Mouse (Mus musculus): ENCODE measurements around the gene Trim32.
A peak's percentile ranks its signal among the peaks of the same experiment; 100 is the strongest.

Gene Trim32

DNA sequence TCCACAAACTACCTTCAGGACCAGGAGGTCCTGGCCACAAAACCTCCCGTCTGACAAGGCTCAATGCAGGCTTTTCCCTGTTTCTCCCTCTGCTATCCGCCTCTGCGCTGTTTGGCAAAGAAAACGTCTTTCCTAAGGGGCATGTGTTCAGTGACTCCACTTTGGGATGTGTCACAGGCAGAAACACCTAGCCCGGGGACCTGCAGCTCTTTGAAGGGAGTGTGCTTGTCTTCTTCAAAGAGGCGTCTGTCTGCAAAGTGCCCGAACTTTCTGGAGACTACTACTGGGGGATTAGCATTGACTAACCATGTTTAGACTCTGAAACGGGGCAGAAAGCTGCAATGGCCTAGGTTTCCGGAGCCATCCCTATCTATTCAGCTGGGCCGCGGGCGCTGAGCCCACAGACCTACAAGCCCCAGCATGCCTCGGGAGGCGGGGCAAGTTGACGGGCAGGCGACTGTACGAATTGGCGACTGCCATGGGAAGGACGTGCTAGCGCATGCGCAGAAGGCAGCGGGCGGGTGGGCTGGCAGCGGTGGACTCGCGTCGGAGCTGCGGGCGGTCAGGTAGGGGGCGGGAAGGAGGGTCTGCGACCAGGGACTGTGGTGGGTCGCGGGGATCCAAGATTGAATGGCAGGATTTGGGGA is at the start of gene Trim32:
TSS of gene Trim32 (plus strand) at position 483 of the 647 bp plus-strand sequence.
- peak; percentile 99 for DNase-seq

DNA sequence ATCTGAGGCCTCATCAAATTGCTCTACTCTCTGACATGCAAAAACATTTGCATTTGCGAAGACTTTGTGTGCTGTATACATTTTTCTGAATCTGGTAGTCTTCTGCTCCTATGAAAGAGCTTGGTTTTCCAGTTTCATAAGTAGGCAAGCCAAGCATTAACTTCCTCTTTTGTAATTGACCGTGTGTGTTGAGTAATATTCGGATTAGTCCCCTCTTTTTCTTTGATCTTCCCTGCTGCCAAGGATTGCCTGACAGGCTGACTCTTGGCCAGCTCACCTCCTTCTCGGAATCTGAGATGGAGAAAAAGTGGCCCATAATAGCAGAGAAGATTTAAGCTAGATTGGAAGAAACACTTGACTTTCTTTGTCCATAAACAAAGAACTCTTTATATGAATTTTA is 39.3 kb upstream of the Trim32 start:
- no peak for DNase-seq

DNA sequence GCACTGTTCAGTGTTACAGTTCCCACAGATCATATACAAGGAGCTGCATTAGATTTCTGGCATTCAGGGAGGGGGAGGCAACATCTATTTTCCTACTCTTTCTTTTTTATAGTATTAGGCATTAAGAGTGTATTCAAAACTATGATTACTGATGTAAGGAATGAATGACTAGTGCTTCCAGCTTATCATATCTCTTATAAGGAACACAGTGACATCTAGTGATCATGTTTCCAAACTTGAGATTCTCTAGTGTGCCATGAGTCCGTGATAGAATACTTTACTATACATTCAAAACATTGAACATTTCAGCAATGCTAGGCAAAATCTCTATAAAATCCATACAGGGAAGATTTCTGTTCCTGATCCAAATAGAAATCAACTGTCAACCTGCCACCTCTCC is 24.5 kb upstream of the Trim32 start:
- no peak for DNase-seq

DNA sequence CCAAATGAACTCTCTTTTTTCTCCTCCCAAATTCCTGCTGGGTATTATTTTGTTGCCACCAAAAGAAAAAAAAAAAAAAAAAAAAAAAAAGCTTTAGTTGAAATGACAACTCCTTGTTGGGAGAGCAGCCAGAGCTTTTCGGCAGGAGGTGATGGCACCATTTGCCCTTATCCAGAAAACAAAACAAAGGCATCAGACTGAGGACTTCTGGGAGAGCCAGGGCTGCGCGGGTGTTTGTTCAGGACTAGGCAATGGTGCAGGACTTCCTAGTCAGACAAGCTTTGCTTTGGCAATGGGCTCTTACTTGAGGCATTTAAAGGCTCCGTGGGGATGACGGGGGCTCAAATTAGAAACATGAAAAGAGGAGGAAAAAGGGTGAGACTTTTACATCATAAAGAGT is 17.8 kb upstream of the Trim32 start:
- no peak for DNase-seq

DNA sequence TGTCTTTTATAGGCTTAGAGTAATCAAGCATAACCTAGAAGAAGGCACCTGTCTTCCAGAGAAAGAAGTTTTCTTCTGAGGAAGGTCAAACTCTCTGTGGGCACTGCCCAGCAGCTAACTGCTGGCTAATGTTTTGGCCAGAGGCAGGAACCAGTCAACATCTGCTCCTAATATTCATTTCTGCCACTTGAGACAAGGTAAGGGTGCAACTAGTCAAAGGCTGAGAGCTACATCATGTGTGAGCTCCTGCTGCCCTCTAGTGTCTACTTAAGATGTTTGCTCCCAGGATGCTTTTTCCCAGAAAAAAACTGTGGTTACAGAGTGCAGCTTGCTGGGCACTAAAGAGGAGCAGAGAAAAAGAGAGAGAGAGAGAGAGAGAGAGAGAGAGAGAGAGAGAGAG is 15.0 kb upstream of the Trim32 start:
- peak; percentile 48 for DNase-seq

DNA sequence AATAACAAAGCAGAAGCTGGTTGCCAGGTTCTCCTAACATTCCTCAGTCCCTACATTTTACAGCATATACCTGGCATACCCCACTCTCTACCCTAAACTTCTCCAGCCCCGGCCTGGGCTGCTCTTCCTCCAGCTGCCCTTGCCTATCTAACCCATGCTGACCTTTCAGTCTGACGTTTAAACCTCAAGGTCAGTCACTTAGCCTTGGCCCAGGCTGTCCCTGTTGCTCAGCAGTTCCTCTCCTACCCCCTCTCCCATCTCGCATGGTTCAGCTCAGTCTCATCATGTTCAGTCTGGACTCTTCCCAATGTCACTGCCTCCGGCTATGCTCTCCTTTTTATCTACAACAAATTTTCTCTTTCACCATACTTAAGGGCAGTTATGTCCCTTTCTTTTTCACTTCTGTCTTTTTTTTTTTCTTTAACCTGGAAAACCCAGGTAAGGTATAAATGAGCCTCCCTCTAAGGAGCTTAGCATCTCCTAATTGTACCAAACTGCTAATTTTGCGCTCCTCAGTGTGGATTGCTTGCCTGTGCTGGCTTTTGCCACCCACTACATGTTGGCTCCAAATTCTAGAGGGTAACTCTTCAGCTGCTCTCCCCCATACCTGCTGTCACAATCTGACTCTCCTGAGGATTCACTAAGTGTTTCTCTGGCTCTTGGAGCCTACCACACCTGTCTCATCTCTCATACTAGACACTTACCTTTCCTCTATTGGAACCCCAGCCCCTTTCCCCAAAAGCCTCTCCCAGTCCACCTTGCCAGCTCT is 10.0 kb upstream of the Trim32 start:
- DNase-seq = no peak

DNA sequence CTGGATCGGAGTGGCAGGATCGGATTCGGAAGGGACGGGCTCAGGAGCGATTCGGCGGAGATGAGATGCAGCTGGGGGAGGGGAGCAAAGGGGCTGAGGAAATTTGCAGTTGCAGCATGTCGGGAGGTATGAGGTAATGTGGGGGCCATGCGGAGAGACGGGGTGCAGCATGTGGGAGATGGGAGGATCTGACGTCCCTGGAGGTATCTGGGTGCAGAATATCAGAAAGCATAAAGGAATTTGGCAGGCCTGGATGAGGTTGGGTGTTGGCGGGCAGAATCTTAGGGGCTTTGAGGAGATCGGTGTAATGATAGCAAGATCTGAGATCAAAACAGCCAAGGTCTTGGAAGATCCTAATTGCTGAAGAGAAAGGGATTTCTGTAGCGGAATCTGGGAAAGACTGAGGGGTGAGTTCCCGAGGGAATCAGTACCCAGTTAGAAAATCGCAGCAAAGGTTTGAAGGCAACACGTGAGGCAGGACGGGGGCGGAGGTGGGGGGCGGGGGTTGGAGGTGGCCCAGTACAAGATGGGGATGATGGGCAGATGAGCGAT is 441 bp downstream of the Trim32 start:
- no peak for DNase-seq

DNA sequence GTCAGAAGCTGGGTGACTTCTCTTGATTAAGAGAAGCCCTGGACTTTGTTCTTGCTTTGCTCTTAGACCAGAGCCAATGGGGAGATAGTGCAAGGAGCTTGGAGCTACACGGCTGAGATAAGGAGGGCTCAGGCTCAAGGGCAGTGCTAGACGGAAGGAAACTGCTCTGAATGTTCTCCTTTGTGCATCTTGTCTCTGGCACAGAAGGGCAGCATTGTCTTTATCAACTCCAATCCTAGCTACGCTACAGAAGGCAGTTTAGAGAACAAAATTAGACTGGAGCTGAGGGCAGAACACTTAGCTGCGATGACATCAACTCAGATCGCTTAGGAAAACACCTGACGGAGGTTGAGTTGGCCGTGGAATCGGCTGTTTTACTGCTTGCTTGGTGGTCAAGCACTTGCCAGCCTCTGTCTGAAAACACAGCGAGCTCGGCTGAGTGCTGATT is 2.4 kb downstream of the Trim32 start:
- no peak for DNase-seq

DNA sequence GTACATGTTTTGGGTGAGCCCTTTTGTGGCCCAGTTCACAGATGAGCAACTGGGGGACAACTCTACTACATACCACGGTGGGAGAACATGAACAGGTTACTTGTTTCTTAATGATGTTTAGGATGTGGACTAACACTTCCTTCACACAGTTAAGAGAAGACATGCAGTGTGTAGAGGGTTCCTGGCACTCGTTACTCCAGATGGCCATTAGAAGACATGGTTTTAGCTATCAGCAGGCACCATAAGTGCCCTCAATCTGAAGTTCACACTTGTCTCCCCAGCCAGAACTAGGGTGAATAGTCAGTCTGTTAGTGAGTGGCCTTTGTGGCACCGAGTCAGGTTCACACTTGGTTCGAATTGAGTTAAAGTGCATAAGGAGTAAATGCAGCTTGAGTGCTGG is 3.3 kb downstream of the Trim32 start:
- DNase-seq = no peak

DNA sequence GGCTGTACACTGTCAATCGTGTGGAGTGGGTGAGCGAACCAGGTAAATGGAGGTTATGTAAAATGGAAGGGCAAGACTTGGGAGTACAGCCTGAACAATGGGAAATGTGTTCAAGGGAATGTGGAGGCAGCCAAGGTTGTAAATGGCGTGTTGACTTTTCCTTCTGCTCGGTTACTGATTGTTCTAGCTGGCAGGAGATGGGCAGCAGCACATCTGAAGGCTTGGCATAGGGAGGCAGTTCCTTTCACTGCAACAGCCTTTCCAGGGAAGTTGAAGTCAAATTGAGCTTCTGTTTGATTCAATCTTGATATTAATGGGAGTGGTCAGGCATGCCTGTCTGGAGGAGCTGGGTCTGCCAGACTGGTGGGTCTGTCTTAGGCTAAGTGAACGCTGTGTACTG is 5.5 kb downstream of the Trim32 start:
- DNase-seq = no peak

DNA sequence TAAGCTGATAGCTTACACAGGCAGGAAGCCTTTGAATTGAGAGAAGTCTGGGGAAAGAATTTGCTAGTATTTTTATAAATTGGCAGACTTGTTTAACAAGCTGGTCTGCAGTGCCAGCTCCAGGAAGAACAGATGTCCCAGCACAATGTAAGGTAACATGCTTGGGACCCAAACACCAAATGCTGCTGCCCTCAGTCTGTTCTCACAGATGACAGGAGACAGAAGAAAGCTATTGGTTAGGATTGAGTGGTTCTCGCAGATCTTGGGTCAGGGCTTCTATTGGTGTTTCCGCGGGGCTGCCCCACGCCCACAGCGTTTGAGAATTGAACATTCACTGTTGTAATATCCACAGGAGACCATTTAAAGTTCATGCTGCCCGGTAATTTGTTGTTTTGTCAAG is 6.1 kb downstream of the Trim32 start:
- DNase-seq = no peak

DNA sequence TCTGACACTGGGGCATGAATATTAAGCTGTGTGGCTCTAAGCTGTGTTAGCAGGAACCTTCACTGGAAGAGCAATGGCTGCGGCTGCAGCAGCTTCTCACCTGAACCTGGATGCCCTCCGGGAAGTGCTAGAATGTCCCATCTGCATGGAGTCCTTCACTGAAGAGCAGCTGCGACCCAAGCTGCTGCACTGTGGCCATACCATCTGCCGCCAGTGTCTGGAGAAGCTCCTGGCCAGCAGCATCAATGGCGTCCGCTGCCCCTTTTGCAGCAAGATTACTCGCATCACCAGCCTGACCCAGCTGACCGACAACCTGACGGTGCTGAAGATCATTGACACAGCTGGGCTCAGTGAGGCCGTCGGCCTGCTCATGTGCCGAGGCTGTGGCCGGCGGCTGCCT is 8.3 kb downstream of the Trim32 start:
- no peak for DNase-seq

DNA sequence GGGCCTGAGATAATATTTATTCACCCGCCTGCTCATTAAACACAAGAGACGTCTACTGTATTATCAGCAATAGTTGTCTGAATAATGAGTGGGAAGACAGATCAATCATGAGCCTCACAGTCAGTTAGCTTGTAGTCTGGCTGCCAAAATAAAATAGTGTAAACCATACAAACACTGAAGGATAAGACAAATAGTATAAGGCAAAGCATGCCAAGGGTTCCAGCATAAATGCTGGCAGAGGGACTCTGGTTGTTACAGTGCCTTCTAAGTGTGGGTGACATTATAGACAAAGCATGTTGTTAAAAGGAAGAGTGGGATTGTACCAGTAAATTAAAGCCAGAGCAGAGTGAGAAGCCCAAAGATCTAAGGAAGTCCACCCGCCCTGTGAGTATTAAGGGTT is 15.3 kb downstream of the Trim32 start:
- DNase-seq = no peak

DNA sequence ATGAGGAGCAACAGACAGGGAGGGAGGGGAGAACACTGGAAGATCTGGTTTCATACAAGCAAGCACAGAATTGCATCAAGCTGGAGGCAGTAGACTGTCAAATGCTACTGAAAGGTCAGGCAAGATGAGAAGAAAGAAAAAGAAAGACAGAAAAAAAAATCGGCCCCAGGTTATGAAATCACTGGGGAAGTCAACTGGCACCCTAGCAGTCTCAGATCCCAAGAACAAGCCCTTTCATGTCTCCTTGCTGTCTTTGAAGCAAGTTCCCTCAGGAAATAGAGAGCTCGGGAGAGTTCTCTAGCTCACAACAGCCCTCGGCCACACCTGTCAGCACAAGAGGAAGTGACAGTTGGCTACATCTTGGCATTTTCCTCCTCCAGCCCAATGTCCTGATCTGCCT is 33.4 kb downstream of the Trim32 start:
- DNase-seq = no peak

DNA sequence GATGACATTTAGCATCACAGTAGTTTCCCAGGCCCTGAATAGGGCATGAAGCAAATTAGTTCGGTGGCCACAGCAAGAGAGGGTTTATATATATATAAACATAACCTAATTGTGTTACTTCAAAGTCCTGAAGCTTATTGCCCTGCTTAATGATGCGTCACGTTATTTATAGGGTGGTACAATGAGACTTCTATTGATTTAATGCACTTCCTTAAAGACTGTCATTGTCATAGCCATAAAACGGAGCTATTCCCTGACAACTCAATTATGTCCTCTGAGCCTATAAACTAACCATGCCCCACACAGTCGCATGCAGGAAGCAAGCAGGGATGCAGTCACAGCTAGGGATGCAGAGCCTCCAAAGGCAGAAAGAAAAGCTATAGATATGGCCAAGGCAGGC is 37.8 kb downstream of the Trim32 start:
- no peak for DNase-seq

DNA sequence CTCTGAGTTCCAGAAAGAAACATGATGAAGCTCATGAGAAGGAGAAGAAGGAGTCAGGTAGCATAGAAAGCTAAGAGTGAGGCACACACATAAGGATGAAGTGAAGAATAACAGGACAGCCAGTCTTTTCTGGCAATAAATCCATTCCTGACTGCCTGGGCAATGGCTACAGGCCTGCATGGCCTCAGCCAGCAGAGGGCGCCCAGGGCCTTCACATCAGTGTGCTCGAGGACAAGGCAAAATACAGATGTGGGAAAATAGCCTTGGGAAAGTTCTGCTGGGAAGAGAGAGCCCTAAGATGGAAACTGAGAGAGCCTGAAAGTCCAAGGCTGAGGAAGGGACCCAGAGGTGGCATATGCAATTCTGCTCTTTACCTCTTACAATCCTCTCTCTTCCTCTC is 49.9 kb downstream of the Trim32 start:
- DNase-seq = peak; percentile 71

DNA sequence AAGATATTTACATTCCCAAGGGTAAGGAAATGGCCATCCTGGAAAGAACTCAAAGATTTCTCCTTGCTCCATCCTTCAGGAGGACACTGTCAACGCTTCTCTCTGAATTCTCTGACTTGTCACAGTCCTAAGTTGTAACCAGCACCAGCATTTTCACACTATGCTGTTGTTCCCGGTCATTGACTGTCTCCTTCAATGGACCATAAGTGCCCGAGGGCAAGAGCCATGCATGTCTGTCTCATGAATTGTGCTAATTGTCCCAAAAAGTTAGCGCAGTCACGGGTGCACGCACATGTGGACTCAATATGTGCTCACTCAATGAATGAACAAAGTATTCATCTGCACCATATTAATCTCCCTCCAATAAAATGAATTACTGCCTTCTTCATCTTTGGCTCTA is 58.4 kb downstream of the Trim32 start:
- DNase-seq = no peak
